Mouse (Mus musculus): Measurements from ENCODE around the gene Gm37240.

Gene Gm37240

DNA sequence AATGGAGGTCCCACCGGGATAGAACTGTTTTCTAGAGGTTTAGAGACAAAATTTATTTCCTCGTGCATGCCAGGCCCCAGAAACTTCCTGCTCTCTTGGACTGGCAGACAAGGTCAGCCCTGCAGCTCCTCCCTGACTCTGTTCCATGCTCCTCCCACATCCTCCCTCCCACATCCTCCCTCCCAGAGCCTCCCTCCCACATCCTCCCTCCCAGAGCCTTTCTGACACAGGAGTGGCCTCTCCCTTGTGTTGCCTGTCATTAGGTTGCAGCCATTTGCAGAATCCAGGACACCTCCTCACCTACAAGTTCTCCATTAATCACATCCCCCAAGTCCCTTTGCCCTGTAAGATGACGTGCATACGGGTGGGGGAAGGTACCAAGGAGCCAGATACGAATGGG lies 404.7 kb downstream of the Gm37240 start:
- peak; percentile 50 for DNase-seq

DNA sequence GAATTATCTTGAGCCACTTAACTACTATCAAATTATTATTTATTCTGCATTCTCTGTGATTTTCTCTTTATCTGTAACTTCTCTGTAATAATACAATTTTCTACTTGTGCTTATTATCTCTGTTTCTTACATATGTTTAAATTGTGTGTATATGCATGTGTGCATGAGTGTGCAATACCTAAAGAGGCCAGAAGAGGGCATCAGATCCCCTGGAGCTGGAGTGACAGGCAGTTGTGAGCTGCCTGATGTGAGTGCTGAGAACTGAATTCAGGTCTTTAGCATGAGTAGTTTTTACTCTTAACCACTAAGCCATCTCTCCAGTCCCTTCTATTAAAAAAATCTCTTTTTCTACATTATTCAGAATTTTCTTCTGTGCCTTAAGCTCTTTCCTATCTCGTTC lies 406.7 kb downstream of the Gm37240 start:
- no peak for DNase-seq

GRCm38 (mm10) chr3:85478731-85479130 lies 408.6 kb downstream of the Gm37240 start:
- DNase-seq: no peak

GRCm38 (mm10) chr3:85469711-85470110 lies 417.6 kb downstream of the Gm37240 start:
- DNase-seq: no peak

DNA sequence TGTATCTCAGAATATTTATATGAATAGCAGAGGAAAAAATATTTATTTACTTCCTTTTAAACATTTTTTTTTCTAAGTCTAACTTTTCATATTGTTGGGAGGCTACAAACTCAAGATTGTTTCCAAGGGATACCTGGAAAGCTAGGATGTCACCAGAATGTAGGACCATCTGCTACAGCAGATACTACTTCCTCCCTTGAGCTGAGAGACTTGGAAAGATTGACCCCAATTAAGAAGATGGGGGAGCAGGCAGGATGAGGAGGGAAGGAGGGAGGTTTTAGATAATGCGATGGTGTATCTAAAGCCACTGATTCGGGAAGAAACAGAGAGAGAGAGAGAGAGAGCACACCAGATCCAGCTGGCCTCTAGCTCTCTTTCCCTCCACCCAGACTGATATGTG lies 418.3 kb downstream of the Gm37240 start:
- no peak for DNase-seq

- peak; percentile 49 for DNase-seq
Observed at GRCm38 (mm10) chr3:85465283-85466025, 421.9 kb downstream of the Gm37240 start.

- no peak for DNase-seq
Observed at GRCm38 (mm10) chr3:85460021-85460420, 427.3 kb downstream of the Gm37240 start.

DNA sequence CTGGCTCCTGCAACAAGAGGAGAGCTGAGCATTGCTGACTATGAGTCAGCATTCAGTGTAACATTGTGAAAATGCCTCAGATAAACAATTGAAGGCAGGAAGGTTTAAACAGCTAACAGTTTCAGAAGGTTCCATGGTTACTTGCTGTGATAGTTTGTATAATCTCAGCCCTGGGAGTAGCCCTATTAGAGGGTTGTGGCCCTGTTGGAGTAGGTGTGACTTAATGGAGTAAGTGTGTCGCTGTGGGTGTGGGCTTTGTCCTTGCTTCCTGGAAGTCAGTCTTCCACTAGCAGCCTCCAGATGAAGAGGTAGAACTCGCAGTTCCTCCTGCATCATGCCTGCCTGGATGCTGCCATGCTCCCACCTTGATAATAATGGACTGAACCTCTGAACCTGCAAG lies 430.3 kb downstream of the Gm37240 start:
- no peak for DNase-seq

- no peak for DNase-seq
Observed at GRCm38 (mm10) chr3:85455453-85455852, 431.9 kb downstream of the Gm37240 start.

GRCm38 (mm10) chr3:85454001-85454400 lies 433.3 kb downstream of the Gm37240 start:
- no peak for DNase-seq

- peak; percentile 76 for DNase-seq
Observed at GRCm38 (mm10) chr3:85449461-85449860, 437.9 kb downstream of the Gm37240 start.

DNA sequence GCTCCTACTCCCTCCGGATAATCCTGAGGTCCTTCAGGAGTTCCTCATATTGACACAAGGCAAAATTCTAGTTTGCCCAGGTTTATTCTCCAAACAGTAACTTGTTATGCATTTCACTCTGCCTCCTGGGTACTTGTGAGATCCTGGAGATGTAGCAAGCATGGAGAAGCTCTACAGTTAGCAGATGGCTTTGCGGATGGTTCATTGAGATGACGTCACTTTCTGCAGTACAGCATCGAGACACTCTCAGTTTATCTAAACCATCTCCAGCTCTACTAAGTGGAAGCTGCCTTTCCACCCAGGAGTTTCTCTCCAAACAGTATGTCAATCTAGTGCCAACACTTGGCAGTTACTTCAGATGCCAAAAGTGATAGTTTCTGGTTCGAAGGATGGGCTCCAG lies 444.5 kb downstream of the Gm37240 start:
- no peak for DNase-seq

- no peak for DNase-seq
Observed at GRCm38 (mm10) chr3:85442261-85442660, 445.1 kb downstream of the Gm37240 start.

GRCm38 (mm10) chr3:85435406-85435805 lies 451.9 kb downstream of the Gm37240 start:
- DNase-seq: no peak

DNA sequence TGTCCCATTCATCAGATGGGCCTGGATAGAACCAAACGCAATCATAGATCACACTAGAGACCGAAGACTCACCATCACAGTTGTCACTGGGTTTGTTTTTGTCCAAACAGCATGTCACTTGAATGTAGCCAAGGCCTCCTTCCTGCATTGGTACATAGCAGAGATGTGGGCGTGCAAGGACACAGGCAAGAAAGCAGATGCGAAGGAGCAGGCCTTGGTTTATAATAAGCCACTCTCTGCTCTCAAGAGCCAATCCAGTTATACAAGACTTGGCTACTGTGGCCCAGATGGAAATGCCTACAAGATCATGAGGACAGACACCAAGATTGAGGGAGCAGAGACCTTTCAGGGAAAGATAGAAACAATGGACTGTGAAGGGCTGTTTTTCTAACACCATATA lies 456.1 kb downstream of the Gm37240 start:
- no peak for DNase-seq

GRCm38 (mm10) chr3:85423376-85423997 lies 463.8 kb downstream of the Gm37240 start:
- DNase-seq: no peak

GRCm38 (mm10) chr3:85421403-85421802 lies 465.9 kb downstream of the Gm37240 start:
- DNase-seq: no peak

GRCm38 (mm10) chr3:85417663-85418062 lies 469.7 kb downstream of the Gm37240 start:
- DNase-seq: no peak

GRCm38 (mm10) chr3:85398841-85399240 lies 488.5 kb downstream of the Gm37240 start:
- no peak for DNase-seq

GRCm38 (mm10) chr3:85398483-85398835 lies 488.9 kb downstream of the Gm37240 start:
- DNase-seq: peak; percentile 97

- DNase-seq: no peak
Observed at GRCm38 (mm10) chr3:85397816-85398482, 489.4 kb downstream of the Gm37240 start.

DNA sequence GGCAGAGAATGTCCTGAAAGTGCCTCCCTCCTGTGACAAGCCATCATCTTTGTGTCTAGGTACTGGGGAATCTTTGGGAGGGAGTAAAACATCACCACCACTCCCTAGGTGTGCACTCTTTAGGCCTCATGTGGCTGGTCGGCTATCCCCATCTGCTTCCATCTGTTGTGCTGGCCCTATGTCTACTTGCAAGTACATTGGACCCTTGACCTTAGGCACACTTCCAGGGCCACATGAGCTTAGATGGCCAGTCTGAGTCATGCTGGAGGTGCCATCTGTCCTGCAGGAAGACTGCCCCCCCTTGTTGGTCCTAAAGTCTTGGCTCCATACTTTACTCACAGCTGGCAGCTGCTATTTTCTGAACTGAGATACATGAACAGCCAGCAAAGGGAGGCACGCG lies 493.9 kb downstream of the Gm37240 start:
- peak; percentile 95 for DNase-seq

- no peak for DNase-seq
Observed at GRCm38 (mm10) chr3:85391756-85392155, 495.6 kb downstream of the Gm37240 start.

- DNase-seq: no peak
Observed at GRCm38 (mm10) chr3:85391111-85391510, 496.2 kb downstream of the Gm37240 start.
